Mouse (Mus musculus): Measurements from ENCODE around the gene Cbfa2t2.

The Cbfa2t2 gene

DNA sequence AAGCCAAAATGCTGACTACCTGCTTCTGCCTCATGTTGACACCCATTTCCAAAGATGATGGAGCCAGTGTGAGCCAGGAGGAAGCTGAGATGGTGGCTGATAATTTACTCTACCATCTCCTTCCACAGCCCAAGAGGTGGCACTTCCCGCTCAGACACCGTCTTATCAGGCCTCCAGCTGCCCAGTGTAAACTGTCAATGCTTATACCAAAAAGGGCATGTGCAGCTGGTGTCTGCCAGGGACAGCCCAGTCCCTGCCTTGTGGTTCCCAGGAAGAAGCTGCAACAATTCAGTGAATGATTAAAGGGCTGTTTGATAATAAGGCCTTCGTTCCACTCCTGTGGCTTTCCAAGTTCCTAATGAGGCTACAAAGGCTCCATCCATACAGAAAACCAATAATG lies 102.4 kb downstream of the Cbfa2t2 start:
- no peak for DNase-seq (ENCODE audit: low spot score)

DNA sequence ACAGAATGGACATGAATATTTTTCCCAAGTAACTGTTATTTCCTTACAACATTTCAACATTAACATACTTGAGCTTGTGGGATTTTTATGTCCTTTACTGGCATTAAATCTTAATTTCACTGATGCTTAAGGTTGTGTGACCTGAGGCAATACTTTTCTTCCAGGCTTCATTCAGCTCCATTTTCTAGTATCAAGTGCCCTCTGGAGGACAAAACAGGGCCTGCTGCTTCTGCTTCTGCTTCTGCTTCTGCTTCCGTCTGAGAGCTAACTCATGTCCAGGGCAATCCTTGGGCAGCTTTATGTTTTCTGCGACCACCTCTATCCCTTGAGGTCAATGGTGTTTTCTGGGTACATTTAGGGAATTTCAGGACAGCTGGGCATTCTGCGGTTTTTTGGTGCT lies 103.4 kb downstream of the Cbfa2t2 start:
- DNase-seq (ENCODE audit: low spot score): no peak

DNA sequence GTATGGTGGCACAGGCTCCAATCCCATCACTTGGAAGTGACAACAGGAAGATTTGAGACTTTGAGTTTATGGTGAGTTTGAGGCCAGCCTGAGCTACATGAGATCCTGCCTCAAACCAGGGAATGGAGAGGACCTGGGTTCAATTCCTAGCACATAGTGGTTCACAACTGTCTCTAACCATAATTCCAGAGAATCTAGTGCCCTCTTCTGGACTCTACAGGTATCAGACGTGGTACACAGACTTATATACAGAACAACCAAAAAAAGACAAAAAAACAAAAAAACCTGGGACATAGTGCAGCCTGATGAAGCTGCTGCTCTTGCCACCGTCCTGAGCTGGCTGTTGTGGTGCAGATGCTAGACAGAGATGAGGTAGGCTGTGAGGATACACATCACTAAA lies 105.3 kb downstream of the Cbfa2t2 start:
- DNase-seq (ENCODE audit: low spot score): no peak

DNA sequence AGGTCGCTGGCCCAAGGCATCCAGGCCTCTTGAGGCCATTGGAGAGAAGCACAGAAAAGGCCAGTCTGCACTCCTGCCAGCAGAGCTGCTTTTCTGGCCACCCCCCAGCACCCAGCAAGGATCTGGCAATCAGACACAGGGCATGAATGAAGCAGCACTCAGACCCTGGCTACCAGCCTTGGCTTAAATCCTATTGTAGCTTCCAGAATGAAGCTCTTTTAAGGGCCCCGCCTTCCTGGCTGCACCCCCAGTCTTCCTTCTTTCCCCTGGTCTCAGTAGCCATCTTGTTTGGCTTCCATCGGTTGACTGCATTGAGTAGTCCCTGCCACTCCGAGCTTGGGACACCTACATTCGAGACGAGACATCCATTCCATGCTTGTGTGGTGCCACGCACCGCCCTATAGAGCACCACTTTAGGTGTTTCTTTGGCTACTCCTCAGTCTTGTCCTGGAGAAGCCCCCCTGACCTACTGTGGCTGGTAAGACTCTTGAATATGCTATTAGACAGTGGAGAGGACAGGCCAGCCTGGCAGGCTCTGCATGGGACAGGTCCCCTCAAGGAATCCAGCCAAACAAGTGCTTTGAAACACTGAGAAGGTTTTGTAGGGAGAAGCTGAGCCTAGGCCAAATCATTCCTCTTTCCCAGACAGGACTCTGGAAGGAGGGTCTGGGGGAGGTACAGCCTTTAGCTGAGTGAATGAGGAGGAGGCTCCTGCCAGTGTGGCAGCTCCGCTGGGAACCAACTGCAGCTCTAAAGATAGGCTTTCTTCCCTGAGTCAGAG lies 107.5 kb downstream of the Cbfa2t2 start:
- no peak for DNase-seq (ENCODE audit: low spot score)

DNA sequence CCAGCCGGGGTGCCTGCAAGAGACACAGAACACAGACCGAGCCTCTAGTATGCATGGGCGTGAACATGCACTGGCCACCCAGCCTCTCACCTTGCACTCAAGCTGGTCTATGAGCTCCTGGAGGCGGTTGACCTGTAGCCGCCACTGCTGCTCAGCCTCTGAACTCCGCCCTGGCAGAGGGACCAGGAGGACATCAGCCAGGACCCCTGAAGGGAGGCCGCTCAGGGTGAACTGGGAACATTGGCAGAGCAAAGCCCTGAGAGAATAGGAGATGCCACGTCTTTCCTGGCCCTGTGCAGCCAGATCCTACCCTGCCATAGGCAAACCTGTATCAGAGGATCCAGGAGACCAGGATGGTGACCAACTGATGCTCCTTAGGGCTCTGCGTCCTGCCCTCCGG lies 110.4 kb downstream of the Cbfa2t2 start, which contains the start of gene 1700003F12Rik:
Gene 1700003F12Rik, plus strand, starts transcription at position 375 of the 400 bp plus-strand sequence.
- DNase-seq (ENCODE audit: low spot score): no peak

DNA sequence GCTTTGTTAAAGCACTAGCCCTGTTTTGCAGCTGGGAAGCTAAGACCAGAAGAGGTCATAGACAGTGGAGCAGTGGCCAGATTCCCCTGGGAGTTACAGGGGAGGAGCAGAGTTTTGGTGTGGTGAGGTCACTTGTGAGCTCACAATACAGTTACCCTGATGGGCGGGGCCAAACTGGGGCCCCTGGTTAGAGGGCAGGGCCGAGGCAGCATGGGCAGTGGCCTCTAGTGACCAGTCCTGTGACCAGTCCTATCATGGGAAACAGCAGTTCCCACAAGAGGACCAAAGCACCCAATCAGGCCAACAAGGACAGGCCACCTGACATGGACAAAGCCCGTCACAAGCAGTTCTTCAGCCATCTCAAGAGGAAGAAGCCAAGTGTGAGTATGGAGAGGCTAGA lies 112.4 kb downstream of the Cbfa2t2 start:
- DNase-seq (ENCODE audit: low spot score): no peak

DNA sequence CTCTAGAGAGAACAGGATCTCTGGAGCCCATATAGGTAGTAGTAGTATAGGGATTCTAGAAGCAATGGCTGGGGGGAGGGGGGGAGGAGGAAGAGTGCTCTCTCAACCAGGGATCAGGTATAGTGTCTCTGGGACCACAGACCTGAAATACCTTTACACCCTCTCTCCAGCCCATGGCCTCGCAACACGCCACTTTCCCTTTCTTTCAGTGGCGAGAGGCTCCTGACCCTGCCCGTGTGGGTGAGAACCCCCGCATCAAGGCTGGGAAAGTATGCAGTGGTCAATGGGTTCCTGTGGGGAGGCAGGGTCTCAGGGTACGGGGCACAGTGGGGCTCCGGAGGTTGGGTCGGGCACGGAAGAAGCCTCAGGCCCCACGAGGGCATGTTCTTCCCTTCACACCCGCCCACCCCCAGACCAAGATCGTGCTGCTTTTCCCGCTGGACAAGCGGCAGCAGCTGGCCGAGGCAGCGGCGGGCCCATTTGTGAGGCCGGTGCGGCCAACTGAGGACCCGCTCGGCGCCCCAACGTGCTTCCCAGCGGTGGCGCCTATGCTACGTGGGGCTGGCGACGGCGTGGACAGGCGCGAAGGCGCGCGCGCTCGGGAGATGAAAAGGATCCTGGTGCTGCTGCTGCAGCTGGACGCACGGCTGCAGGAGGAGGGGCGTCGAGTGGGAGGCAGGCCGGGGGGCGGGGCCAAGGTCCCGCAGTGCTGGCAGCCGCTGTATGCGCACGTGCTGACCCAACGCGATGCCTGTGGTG lies 113.0 kb downstream of the Cbfa2t2 start:
- peak; percentile 49 for DNase-seq (ENCODE audit: low spot score)

DNA sequence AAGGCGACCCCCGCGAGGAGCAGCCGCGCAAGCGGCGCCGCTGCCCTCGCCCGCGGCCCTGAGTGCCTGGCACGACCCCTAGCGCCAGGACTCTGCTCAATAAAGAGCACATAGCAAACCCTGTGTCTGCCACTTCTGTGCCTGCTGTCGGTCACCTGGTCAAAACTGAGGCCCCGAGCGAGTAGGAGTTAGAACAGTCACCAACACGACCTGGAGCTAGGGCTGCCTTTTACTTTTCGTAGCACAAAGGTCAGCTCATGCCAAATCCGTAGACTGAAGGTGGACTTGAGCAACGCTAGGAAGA lies 113.6 kb downstream of the Cbfa2t2 start:
- no peak for DNase-seq (ENCODE audit: low spot score)

DNA sequence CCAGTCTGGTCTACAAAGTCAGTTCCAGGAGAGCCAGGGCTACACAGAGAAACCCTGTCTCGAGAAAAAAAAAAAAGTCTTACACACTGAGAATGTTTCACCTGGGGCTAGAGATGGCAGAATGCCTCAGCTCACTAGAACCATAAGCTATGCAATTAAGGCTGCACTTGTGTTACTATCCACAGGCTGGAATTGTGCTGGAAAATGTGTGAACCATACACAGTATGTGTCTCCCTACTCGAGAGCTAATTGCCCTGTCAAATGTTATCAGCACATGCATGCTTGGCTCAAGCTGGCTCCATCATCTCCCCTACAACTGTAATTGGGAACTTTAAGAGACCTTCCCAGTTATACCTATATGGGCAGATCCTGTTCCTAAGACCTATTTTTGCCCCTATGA lies 114.7 kb downstream of the Cbfa2t2 start:
- DNase-seq (ENCODE audit: low spot score): no peak

DNA sequence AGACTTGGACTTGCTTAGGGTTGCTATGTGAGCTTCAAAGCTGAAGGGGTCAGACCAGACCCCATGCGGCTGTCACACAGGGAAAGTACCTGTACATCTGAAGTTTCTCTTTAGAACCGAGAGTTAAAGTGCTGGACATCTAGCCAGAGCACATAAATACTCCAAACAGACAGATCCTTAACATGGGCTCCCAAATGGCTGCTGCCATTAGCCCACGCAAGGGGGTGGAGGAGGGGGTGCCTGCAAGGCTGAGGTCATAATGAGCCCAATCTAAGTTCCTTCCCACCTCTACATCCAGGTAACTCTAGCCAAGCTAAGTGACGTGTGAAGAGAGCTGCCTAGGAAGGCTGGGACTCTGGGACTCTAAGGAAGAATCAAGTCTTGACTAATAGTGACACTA lies 115.2 kb downstream of the Cbfa2t2 start, which contains the start of gene Actl10:
Gene Actl10, plus strand, starts transcription at position 301 of the 400 bp plus-strand sequence.
- DNase-seq (ENCODE audit: low spot score): no peak

DNA sequence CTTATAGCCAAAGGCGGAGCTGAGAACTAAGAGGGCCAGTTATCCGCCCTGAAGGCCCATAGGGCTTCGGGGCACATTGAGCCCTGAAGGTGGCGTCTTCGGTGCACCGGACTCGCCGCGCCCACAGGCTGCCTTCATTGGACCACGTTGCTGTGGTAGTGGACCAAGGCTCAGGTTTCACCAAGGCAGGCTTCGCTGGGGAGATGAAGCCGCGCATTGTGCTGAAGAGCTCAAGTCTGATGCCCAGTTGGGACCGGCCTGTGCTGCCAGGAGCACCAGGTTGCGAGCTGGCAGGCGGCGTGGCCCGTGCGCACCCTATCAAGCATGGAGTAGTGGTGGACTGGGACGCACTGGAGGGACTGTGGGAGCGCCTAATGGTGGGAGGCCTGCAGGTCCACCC lies 115.6 kb downstream of the Cbfa2t2 start:
- no peak for DNase-seq (ENCODE audit: low spot score)

DNA sequence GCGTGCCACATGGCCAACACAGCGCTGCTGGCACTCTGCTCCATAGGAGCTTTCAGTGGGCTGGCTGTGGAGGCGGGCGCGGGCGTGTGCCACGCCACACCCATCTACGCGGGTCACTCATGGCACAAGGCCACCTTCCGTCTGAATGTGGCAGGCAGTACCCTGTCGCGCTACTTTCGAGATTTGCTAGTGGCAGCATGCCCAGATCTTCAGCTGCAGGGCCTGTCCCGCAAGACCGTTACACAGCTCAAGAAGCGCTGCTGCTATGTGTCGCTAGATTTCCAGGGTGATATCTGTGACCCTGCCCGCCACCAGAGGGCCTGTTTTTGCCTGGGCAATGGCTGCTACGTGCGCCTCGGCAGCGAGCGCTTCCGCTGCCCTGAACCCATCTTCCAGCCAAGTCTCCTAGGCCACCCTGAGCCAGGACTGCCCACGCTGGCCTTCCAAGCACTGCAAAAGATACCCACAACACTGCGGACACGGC lies 116.2 kb downstream of the Cbfa2t2 start:
- DNase-seq (ENCODE audit: low spot score): peak; percentile 47

DNA sequence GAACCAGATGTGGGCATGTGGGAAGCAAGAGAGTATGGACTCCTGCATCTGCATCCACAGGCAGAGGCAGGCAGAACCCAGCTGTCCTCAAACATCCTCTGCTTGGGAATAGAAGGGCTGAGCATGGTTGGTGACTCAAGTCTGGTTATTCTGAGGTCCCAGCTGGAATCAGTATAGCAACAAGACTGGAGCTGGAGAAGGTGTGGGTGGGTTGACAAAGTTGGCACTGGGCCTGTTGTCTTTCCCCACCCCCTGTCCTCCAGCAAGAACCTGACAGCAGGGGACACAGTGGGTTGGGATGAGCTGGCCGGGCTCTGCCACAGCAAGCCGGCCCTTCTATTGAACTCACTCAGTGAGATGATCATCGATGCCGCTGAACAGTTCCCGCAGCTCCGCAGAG lies 119.0 kb downstream of the Cbfa2t2 start:
- DNase-seq (ENCODE audit: low spot score): no peak

DNA sequence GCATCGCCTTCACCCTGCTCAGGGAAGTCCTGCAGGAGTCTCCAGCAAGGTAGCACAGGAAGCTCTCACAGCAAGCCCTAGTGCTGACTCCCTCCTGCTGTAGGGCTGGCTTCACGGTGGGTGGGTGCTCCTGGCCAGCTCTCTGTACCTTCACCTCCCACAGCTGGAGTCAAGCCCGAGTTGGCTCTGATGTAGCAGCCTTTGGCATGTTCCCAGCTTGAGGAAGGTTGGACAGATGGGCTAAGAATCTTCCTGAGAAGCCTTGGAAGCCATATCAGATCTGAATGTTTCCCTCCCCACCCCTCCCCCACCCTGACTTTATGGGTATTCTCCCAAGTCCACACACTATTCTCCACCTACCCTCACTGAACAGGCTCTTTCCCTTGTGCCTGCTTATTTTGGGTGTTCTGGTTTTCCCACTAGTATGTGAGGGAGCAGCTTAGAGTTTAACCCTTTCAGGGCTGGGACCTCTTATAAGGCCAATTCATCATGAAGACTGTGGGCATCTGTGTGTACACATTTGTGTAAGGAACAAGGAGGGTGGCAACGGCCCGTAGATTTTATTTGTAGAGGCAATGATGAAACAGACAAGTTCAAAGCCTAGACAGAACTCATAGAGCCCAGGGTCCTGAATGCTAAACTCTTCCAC lies 121.0 kb downstream of the Cbfa2t2 start:
- peak; percentile 25 for DNase-seq (ENCODE audit: low spot score)

DNA sequence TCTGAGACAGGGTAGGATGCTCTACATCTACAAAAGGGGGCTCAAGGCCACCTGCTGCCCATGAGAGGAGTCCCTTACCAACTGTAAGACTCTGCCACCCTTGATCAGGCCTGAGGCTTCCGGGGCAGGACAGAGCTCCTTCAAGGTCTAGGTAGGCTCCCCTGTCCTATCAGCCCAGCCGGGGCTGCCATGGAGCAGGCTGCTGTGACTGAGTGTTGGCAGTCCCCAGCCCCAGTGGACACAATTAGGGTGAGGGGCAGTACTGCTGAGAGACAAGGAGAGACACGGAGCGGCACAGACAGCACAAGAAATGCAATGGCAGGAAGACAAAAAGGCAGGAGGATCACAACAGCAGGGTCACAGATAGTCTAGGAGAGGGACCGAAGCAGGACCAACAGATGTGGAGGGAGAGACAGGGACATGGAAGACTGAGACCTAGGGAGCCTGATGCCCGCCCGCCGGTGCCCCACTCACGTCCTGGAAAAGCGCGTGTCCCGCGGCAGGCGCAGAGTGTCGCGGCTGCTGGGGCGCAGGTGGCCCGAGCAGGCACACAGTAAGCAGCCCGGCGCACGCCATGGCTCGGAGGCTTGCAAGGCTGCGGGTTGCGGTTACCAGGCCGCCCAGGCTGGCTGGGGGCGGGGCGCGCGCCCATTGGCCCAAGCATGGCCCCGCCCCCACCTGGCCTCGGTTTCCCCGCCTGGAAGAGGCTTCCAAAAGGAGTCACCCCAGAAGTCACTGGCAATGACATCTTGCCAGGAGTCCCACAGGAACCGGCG lies 122.2 kb downstream of the Cbfa2t2 start, which contains the start of gene Necab3:
Gene Necab3, minus strand, starts transcription at position 627 of the 776 bp plus-strand sequence.
- no peak for DNase-seq (ENCODE audit: low spot score)

DNA sequence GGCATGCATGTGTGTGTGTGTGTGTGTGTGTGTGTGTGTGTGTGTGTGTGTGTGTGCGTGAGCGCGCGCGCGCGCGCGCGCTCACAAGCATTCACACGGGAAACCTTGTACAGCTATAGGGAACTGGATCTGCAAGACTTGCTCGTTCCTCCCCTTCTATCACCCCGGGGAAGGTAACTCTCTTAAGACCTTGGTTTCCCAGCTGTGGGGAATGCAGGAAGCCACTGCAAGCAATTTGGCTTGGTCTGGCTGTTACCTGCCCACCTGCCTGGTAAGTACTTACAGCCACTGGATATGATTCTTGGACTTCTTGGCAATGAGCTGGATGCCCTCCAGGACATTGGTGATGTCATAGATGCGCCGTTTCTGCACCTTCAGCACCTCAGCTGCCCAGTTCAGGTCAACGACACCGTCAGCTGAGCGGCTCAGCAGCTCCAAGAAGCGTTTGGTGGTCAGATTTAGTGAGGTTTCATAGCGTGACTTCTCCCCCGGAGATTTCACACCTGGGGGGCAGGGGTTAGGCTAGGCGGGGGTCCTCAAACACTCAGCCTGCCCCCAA lies 127.4 kb downstream of the Cbfa2t2 start:
- DNase-seq (ENCODE audit: low spot score): no peak

DNA sequence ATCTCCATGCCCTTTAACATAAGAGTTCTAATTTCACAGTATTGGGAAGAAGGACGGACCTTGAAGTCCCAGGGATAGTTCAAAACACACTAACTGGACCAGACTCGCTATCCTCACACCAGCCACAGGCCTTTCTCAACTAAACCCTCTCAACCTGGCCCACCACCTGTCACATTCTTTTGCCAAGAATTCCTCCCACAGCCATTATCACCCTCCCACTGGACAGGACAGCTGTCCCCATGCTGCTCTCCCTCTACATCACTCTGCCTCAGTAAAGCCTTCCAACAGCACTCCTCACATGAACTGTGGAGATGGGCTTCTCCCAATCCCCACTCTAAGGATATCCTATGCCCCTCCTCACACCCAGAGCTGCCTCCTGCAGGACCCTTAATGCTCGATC lies 129.3 kb downstream of the Cbfa2t2 start:
- no peak for DNase-seq (ENCODE audit: low spot score)

DNA sequence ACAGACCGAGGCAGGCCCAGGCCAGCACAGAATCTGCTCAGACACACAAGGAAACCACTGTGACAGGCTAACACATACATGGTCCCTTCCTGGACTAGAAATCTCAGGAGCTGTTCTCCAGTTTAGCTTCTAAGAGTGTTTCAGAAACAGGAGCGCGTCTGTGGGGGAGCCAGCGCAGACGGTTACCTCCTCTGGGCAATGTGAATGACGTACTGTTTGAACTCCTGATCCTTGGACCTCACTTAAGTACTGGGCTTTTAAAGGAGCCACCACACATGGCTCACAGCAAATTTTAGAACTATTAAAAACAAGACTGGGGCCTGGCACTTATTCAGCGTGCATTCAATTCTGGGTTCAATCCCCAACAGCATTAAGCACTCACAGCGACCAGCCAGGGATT lies 130.4 kb downstream of the Cbfa2t2 start:
- DNase-seq (ENCODE audit: low spot score): no peak

DNA sequence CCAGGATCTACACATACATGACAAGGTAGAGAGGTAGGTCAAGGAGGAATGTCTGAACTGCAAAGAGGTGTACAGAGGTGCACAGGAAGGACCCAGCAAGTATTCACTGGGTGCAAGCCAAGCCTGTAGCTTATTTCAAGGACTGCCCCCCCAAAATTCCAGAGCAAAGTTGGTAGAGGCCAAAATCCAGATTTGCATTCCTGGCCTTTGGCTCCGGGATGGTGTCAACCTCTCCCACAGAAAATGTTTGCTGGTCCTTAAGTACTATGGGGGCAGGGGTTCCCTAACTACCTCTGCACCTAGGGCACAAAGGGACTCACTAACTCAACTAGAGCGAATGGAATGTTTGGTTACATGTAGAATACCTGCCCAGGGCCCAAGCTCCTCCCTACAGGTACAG lies 131.5 kb downstream of the Cbfa2t2 start:
- DNase-seq (ENCODE audit: low spot score): no peak

DNA sequence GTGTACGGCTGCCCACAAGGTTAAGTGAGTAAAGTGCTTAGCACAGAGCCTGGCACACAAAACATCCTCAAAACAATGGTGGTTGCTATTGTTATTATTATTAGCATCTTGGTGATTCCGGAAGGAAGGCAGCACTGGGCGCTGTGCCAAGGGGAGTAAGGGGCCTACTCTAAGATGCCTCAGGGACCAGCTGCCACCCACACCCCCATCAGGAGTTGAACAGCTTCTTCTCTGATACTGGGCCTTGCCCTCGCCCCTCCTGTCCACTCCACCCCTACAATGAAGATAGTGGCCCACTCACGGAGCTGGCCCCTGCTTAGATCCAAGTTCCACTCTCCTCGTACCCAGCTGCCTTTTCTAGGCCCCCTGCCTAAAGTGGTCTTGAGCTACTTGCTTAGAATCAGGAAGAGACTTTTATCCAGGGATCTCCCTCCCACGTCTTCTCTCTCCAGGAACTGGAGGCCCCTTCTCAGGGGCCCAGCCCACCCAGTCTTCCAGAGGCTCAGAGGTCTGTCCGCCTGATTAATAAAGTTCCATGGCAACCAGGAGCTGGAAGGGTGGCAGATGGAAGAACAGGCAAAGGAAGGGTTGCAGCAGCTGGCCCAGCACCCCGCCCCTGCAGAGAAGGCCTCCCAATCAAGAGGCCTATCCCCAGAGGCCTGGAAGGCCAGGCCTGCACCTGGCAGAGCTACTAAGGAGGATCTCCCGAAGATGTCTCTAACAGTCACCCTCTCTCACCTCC lies 132.2 kb downstream of the Cbfa2t2 start:
- no peak for DNase-seq (ENCODE audit: low spot score)

Measured in ovary, adult 18-20 months (tissue).